Mouse (Mus musculus) ES-E14 (cell line): Measurements from ENCODE around the gene Fstl3.

Source experiments
- CHD2 ChIP-seq: IDR thresholded peaks from 2 replicates; pipeline ENCODE4 v1.6.1; 2014; ENCODE audit warnings: mild to moderate bottlenecking, low read depth, low read length, inconsistent platforms
- HCFC1 ChIP-seq: IDR thresholded peaks from 2 replicates; pipeline ENCODE4 v1.6.1; 2012; ENCODE audit warnings: low read length, inconsistent platforms, borderline replicate concordance; ENCODE audit not compliant: insufficient read depth
- MAFK ChIP-seq: IDR thresholded peaks from 2 replicates; pipeline ENCODE4 v1.6.1; 2014; ENCODE audit warnings: mild to moderate bottlenecking, low read depth, low read length, inconsistent platforms; ENCODE audit not compliant: insufficient read depth
- ZNF384 ChIP-seq: IDR thresholded peaks from 2 replicates; pipeline ENCODE4 v1.6.1; 2012; ENCODE audit warnings: low read depth, low read length, inconsistent platforms

DNA sequence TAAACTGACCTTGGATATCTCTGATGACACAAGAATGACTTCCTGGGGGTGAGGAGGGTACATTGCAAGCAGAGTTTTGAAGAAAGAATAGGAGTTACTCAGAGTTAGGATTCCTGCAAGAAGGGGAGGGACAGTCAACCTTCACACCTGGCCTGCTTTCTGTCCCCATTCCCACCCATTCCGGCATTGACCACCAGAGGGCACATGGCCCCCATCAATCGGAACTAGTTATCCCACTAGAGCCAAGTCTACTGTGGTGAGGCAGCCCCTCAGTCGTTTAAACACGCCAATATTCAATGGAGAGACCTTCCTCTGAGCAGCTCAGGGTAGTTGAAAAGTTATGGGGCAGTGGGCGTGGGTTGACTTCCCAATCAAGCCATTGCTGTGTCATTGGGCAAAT lies 8.7 kb upstream of the Fstl3 start:
- no peak for TF ChIP-seq MAFK
- no peak for TF ChIP-seq ZNF384
- TF ChIP-seq HCFC1: no peak; the same call in 1 of the 2 replicates
- no peak for TF ChIP-seq CHD2
